Mouse (Mus musculus) liver, embryonic 12.5 days (tissue): ENCODE results near the gene Zfp30. TPM values are rescaled to one million over a fixed set of nuclear protein-coding genes. Genes with fewer than 3 reads are reported as not detected.

Experiments used
- ATAC-seq: fragments of 200-750 bp; cut with Nextera tagmentation; 2 replicates; pipeline ENCODE4 v1.8.0; 2017; ENCODE audit warnings: moderate number of reproducible peaks, mild to moderate bottlenecking, moderate library complexity
- H3K27ac ChIP-seq: fragments of 300-500 bp; sonication (generic); 2 replicates; pipeline ENCODE4 v1.5.1; 2016; ENCODE audit warnings: mild to moderate bottlenecking
- H3K27me3 ChIP-seq: fragments of 300-500 bp; sonication (generic); replicated peaks from 2 replicates; pipeline ENCODE4 v1.6.1; 2016; ENCODE audit warnings: mild to moderate bottlenecking, moderate library complexity
- H3K36me3 ChIP-seq: fragments of 300-500 bp; sonication (generic); 2 replicates; pipeline ENCODE4 v1.6.1; 2016; ENCODE audit warnings: mild to moderate bottlenecking, moderate library complexity
- H3K4me1 ChIP-seq: fragments of 300-500 bp; sonication (generic); 2 replicates; pipeline ENCODE4 v1.6.1; 2016
- H3K4me2 ChIP-seq: fragments of 300-500 bp; sonication (generic); 2 replicates; pipeline ENCODE4 v1.6.1; 2016; ENCODE audit warnings: mild to moderate bottlenecking, moderate library complexity
- H3K4me3 ChIP-seq: fragments of 300-500 bp; sonication (generic); 2 replicates; pipeline ENCODE4 v1.5.1; 2016; ENCODE audit warnings: mild to moderate bottlenecking, moderate library complexity
- H3K9ac ChIP-seq: fragments of 300-500 bp; sonication (generic); 2 replicates; pipeline ENCODE4 v1.6.1; 2016; ENCODE audit warnings: mild to moderate bottlenecking, moderate library complexity
- H3K9me3 ChIP-seq: fragments of 300-500 bp; sonication (generic); replicated peaks from 2 replicates; pipeline ENCODE4 v1.6.1; 2016; ENCODE audit warnings: mild to moderate bottlenecking, moderate library complexity
- WGBS: fragments of 180-500 bp; shearing (Covaris S2); methylation state at CpG from one replicate; pipeline ENCODE4 v1.1.7; 2016; ENCODE audit not compliant: insufficient replicate concordance; 5-methylcytosine and 5-hydroxymethylcytosine counted together
- microRNA counts: library from miRNA; unstranded; fragments of <30 nt; microRNA quantifications from one replicate; lab custom pipeline; 2017
- microRNA-seq: library from miRNA; unstranded; fragments of <30 nt; microRNA quantifications from one replicate; pipeline ENCODE4, GENCODE M21; 2017
- polyA plus RNA-seq: library from polyadenylated mRNA; unstranded; fragments of >200 nt; fragmentation: Nextera tagmentation; extraction: Ambion mirVana; gene quantifications from 2 replicates; pipeline ENCODE4 v1.2.1, GENCODE M21; 2016

Gene Zfp30
- polyA plus RNA-seq, 1 experiment from 2014 or later, result 0.88 TPM

- no peak overlapping the region for H3K27ac ChIP-seq
- no peak overlapping the region for H3K4me2 ChIP-seq
- H3K27me3 ChIP-seq, result no peaks in the 10 kb centered on the region
- H3K4me1 ChIP-seq, result no peaks in the 10 kb centered on the region
- ATAC-seq, result no peak
- H3K9ac ChIP-seq, result no peak overlapping the region
- WGBS, result 81% methylated on average over 1 of the region's 1 CpGs
- no peaks in the 10 kb centered on the region for H3K9me3 ChIP-seq
- H3K4me3 ChIP-seq, result no peak overlapping the region
- H3K36me3 ChIP-seq, result peaks cover 30% of the 10 kb centered on the region
Measured at GRCm38 (mm10) chr7:29842105-29842504, 58.3 kb downstream of the Zfp30 start.

MicroRNAs within 50 kb of the gene (microRNA counts, 519-probe panel; counts per million panel counts)
- 582 counts per million, percentile 70 among the panel's probes with 10 or more counts for microRNA mmu-miR-1964 (lab: Ali Mortazavi, UCI)

Small RNA genes lying within 50 kb of the gene (microRNA-seq; reads per million reads assigned to microRNA genes)
- gene Mir1964, result 8.1 reads per million, percentile 18 among the genes with 10 or more reads in this experiment

Other genes with a start within 250 kb of the Zfp30 start
- not detected in 2 replicates for gene Catsperg2, start 57.0 kb upstream of the Zfp30 start, polyA plus RNA-seq
- 5.0 and 5.1 TPM in 2 replicates for gene Zfp84, start 15.4 kb upstream of the Zfp30 start, polyA plus RNA-seq
- gene Zfp790, start 32.1 kb downstream of the Zfp30 start, polyA plus RNA-seq, result 5.5 and 6.6 TPM in 2 replicates
- 2.1 and 2.4 TPM in 2 replicates for gene Zfp940, start 69.7 kb downstream of the Zfp30 start, polyA plus RNA-seq
- 1.9 TPM in 2 replicates for gene Zfp420, start 76.0 kb downstream of the Zfp30 start, polyA plus RNA-seq
- gene Zfp27, start 122.6 kb downstream of the Zfp30 start, polyA plus RNA-seq, result 2.6 and 3.4 TPM in 2 replicates
- 0.54 and 0.55 TPM in 2 replicates for gene Zfp383, start 124.2 kb downstream of the Zfp30 start, polyA plus RNA-seq
- gene Zfp74, start 170.1 kb downstream of the Zfp30 start, polyA plus RNA-seq, result 3.6 and 4.8 TPM in 2 replicates
- gene Zfp568, start 200.0 kb downstream of the Zfp30 start, polyA plus RNA-seq, result 13.4 and 14.2 TPM in 2 replicates